Mouse (Mus musculus): ENCODE measurements at regions not wholly inside any gene's neighbourhood (a gene's known extent, or its start where the extent isn't known, plus 50 kb on each side); places are given as distances from the start of the nearest gene placed in this dataset.

- no peak overlapping the region for H3K4me2 ChIP-seq (ENCODE audit: low read depth, low read length)
- H3K36me3 ChIP-seq (replicated peaks; ENCODE audit: control insufficient read depth, insufficient read depth, low read length), result no peaks in the 10 kb centered on the region
- DNase-seq (ENCODE audit: low spot score), result no peak
- H3K4me1 ChIP-seq (ENCODE audit: control insufficient read depth, insufficient read depth), result no peaks in the 10 kb centered on the region
- no peak overlapping the region for H3K4me3 ChIP-seq (ENCODE audit: low read depth, low read length)
- no peak for TF ChIP-seq EP300 (IDR thresholded peaks at IDR 0.05; ENCODE audit: low read depth)
- WGBS, result 75% methylated on average over 5 of the region's 5 CpGs
- no peaks in the 10 kb centered on the region for H3K27me3 ChIP-seq (ENCODE audit: control insufficient read depth, insufficient read depth, low read length)
- H3K27ac ChIP-seq (ENCODE audit: low read depth), result no peak overlapping the region
- ATAC-seq (ENCODE audit: insufficient read depth, low read depth), result no peak
- no peaks in the 10 kb centered on the region for H3K9me3 ChIP-seq (replicated peaks; ENCODE audit: control insufficient read depth, low read length)
- no peak overlapping the region for H3K9ac ChIP-seq (replicated peaks; ENCODE audit: low read depth, low read length)
Measured at GRCm38 (mm10) chr17:76327371-76327770, 775.6 kb upstream of the Fam98a start.

DNA sequence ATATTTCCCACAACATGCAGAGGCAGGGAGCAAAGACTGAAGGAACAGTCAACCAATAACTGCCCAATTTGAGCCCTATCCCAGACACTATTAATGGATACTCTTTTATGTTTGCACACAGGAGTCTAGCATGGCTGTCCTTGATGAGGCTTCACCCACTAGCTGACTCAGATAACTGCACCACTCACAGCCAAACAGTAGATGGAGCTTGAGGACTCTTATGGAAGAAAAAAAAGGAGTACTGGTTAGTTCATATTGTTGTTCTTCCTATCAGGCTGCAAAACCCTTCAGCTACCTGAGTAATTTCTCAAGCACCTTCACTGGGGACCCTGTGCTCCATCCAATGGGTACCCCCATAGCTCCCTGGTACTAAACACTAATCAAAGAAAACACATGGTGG, 742.9 kb upstream of the Fam98a start:
- Histone ChIP-seq H3K9me3 (replicated peaks; ENCODE audit: control insufficient read depth, low read length) (no peaks in the 10 kb centered on the region), H3K4me2 (ENCODE audit: low read depth, low read length) (no peak overlapping the region), H3K9ac (replicated peaks; ENCODE audit: low read depth, low read length) (no peak overlapping the region), H3K27ac (ENCODE audit: low read depth) (no peak overlapping the region), H3K4me1 (ENCODE audit: control insufficient read depth, insufficient read depth) (no peaks in the 10 kb centered on the region), H3K4me3 (ENCODE audit: low read depth, low read length) (no peak overlapping the region), H3K27me3 (ENCODE audit: control insufficient read depth, insufficient read depth, low read length) (no peaks in the 10 kb centered on the region), H3K36me3 (replicated peaks; ENCODE audit: control insufficient read depth, insufficient read depth, low read length) (no peaks in the 10 kb centered on the region)
- DNase-seq (ENCODE audit: low spot score) (no peak), ATAC-seq (ENCODE audit: insufficient read depth, low read depth) (no peak)
- TF ChIP-seq CTCF (IDR thresholded peaks at IDR 0.05; ENCODE audit: low read depth) (peak; percentile 42), EP300 (IDR thresholded peaks at IDR 0.05; ENCODE audit: low read depth) (no peak)

Data from heart, postnatal 0 days (tissue).